Mouse (Mus musculus): ENCODE measurements at regions not wholly inside any gene's neighbourhood (a gene's known extent, or its start where the extent isn't known, plus 50 kb on each side); places are given as distances from the start of the nearest gene placed in this dataset.
A peak's percentile ranks its signal among the peaks of the same experiment; 100 is the strongest.

DNA sequence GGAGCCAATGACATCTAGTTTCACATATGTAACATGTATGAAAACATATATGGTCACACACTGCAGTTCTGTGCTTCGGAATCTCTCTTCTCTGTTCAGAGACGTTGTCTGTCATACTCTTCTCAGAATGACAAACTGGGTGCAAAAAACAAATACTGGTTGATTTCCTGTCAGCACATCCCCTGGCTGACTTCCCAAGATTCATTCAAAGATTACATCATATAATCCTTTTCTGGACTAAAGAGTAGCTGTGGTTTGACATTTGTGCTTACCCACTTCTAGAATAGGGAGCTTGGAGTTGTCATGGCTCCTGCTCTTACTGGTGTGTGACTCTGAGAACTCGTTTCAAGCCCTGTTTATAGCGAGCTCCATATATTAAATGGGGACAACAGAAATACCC, 85.8 kb upstream of the Tut7 start:
- H3K4me2 ChIP-seq (ENCODE audit: low read depth), result no peak overlapping the region
- no peak overlapping the region for H3K4me3 ChIP-seq (ENCODE audit: insufficient read depth in 1 of 2, low read depth in 2 of 2, low read length in 2 of 2)
- H3K9ac ChIP-seq (replicated peaks), result no peak overlapping the region
- DNase-seq (ENCODE audit: low read depth in 3 of 3, low spot score in 3 of 3), result no peak
- WGBS (ENCODE audit: insufficient replicate concordance), result 66% methylated on average over 4 of the region's 4 CpGs
- H3K36me3 ChIP-seq (replicated peaks; ENCODE audit: control insufficient read depth, insufficient read depth, low read depth), result no peaks in the 10 kb centered on the region
- H3K27me3 ChIP-seq (ENCODE audit: control insufficient read depth, insufficient read depth, low read length), result no peaks in the 10 kb centered on the region
- ATAC-seq (ENCODE audit: insufficient read depth), result no peak
- H3K9me3 ChIP-seq (ENCODE audit: control insufficient read depth, low read length), result no peaks in the 10 kb centered on the region
- H3K4me1 ChIP-seq (replicated peaks; ENCODE audit: control insufficient read depth in 2 of 2, insufficient read depth in 2 of 2, low read length in 1 of 2), result no peaks in the 10 kb centered on the region
- TF ChIP-seq CTCF (IDR thresholded peaks at IDR 0.05; ENCODE audit: low read depth) (no peak), EP300 (IDR thresholded peaks at IDR 0.05; ENCODE audit: low read depth) (no peak)
- H3K27ac ChIP-seq, result no peak overlapping the region

DNA sequence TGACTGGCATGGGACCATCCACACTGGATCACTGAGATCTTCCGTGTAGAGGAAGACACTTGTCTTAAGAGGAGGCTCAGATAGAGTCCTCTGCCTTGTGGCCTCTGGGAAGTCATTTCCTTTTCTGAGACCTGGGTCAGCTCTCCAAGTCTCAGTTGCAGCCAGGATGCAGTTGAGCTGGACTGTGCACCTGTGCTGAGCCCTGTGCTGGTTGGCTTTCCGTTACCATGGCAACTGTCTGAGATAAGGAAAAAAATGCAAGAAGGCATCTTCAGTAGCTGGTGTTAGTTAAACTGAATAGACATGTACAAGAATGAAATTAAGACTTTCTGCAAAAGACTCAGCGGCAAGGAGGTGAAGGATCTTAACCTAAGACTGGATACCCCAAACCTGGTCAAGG, 82.5 kb upstream of the Tut7 start:
- TF ChIP-seq CTCF (IDR thresholded peaks at IDR 0.05; ENCODE audit: low read depth), result no peak
- no peak for TF ChIP-seq EP300 (IDR thresholded peaks at IDR 0.05; ENCODE audit: low read depth)
- DNase-seq (ENCODE audit: low read depth in 3 of 3, low spot score in 3 of 3) (no peak), ATAC-seq (ENCODE audit: insufficient read depth) (no peak)
- Histone ChIP-seq H3K4me1 (replicated peaks; ENCODE audit: control insufficient read depth in 2 of 2, insufficient read depth in 2 of 2, low read length in 1 of 2) (no peaks in the 10 kb centered on the region), H3K27ac (no peak overlapping the region), H3K9ac (replicated peaks) (no peak overlapping the region), H3K36me3 (replicated peaks; ENCODE audit: control insufficient read depth, insufficient read depth, low read depth) (no peaks in the 10 kb centered on the region), H3K4me3 (ENCODE audit: insufficient read depth in 1 of 2, low read depth in 2 of 2, low read length in 2 of 2) (no peak overlapping the region), H3K4me2 (ENCODE audit: low read depth) (no peak overlapping the region), H3K9me3 (ENCODE audit: control insufficient read depth, low read length) (no peaks in the 10 kb centered on the region), H3K27me3 (ENCODE audit: control insufficient read depth, insufficient read depth, low read length) (no peaks in the 10 kb centered on the region)
- WGBS (ENCODE audit: insufficient replicate concordance), result 78% methylated on average over 3 of the region's 3 CpGs

DNA sequence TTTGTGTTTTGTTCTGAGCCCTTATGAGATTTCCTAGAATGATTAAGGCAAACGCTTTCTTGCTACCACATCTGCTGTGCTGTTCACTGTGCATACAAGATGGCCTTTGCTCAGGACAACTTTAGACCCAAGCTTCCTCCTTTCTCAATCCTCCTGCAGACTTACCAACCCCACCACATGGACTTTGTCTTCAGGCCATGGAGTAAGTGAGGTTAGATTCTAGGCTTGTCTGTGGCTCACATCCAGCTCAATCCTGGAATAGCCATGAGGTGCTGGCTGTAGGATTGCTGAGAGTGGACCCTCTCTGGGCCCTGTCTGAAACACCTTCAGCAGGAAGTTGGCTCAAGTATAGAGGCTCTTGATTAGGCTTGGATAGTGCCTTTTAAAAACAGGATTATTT, 81.5 kb upstream of the Tut7 start:
- H3K4me2 ChIP-seq (ENCODE audit: low read depth), result no peak overlapping the region
- ATAC-seq (ENCODE audit: insufficient read depth) (no peak), DNase-seq (ENCODE audit: low read depth in 3 of 3, low spot score in 3 of 3) (no peak)
- no peaks in the 10 kb centered on the region for H3K36me3 ChIP-seq (replicated peaks; ENCODE audit: control insufficient read depth, insufficient read depth, low read depth)
- TF ChIP-seq EP300 (IDR thresholded peaks at IDR 0.05; ENCODE audit: low read depth) (no peak), CTCF (IDR thresholded peaks at IDR 0.05; ENCODE audit: low read depth) (no peak)
- no peak overlapping the region for H3K4me3 ChIP-seq (ENCODE audit: insufficient read depth in 1 of 2, low read depth in 2 of 2, low read length in 2 of 2)
- H3K4me1 ChIP-seq (replicated peaks; ENCODE audit: control insufficient read depth in 2 of 2, insufficient read depth in 2 of 2, low read length in 1 of 2), result no peaks in the 10 kb centered on the region
- WGBS (ENCODE audit: insufficient replicate concordance), result 22% methylated on average over 1 of the region's 1 CpGs
- H3K9ac ChIP-seq (replicated peaks), result no peak overlapping the region
- H3K27me3 ChIP-seq (ENCODE audit: control insufficient read depth, insufficient read depth, low read length), result no peaks in the 10 kb centered on the region
- no peaks in the 10 kb centered on the region for H3K9me3 ChIP-seq (ENCODE audit: control insufficient read depth, low read length)
- no peak overlapping the region for H3K27ac ChIP-seq

GRCm38 (mm10) chr13:59899521-59899920, 76.6 kb upstream of the Tut7 start:
- H3K9ac ChIP-seq (replicated peaks), result no peak overlapping the region
- no peak for TF ChIP-seq EP300 (IDR thresholded peaks at IDR 0.05; ENCODE audit: low read depth)
- no peak for TF ChIP-seq CTCF (IDR thresholded peaks at IDR 0.05; ENCODE audit: low read depth)
- WGBS (ENCODE audit: insufficient replicate concordance), result 72% methylated on average over 7 of the region's 7 CpGs
- H3K4me1 ChIP-seq (replicated peaks; ENCODE audit: control insufficient read depth in 2 of 2, insufficient read depth in 2 of 2, low read length in 1 of 2), result peaks cover 12 to 16% of the 10 kb centered on the region in 2 experiments
- DNase-seq (ENCODE audit: low read depth in 3 of 3, low spot score in 3 of 3) (no peak), ATAC-seq (ENCODE audit: insufficient read depth) (no peak)
- H3K27me3 ChIP-seq (ENCODE audit: control insufficient read depth, insufficient read depth, low read length), result no peaks in the 10 kb centered on the region
- no peaks in the 10 kb centered on the region for H3K36me3 ChIP-seq (replicated peaks; ENCODE audit: control insufficient read depth, insufficient read depth, low read depth)
- no peak overlapping the region for H3K27ac ChIP-seq
- H3K4me2 ChIP-seq (ENCODE audit: low read depth), result no peak overlapping the region
- H3K4me3 ChIP-seq (ENCODE audit: insufficient read depth in 1 of 2, low read depth in 2 of 2, low read length in 2 of 2), result no peak overlapping the region
- H3K9me3 ChIP-seq (ENCODE audit: control insufficient read depth, low read length), result no peaks in the 10 kb centered on the region; the same call in 1 of the 2 replicates

DNA sequence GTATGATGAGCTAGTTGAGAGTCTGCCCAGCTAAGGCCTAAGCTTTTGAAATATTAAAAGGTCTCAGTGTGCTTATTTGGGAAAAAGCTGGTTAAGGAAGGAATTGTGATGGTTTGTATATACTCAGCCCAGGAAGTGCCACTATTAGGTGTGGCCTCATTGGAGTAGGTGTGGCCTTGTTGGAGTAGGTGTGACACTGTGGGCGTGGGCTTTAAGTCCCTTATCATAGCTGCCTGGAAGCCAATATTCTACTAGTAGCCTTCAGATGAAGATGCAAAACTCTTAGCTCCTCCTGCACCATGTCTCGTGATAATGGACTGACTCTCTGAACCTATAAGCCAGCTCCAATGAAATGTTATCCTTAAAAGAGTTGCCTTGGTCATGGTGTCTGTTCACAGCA, 72.8 kb upstream of the Tut7 start:
- H3K4me1 ChIP-seq (replicated peaks; ENCODE audit: control insufficient read depth in 2 of 2, insufficient read depth in 2 of 2, low read length in 1 of 2), result peaks cover 30 to 42% of the 10 kb centered on the region in 2 experiments
- no peak overlapping the region for H3K9ac ChIP-seq (replicated peaks)
- no peak overlapping the region; the same call in 1 of the 2 replicates for H3K4me2 ChIP-seq (ENCODE audit: low read depth)
- 32% methylated on average over 2 of the region's 2 CpGs for WGBS (ENCODE audit: insufficient replicate concordance)
- H3K27me3 ChIP-seq (ENCODE audit: control insufficient read depth, insufficient read depth, low read length), result no peaks in the 10 kb centered on the region
- no peak for TF ChIP-seq CTCF (IDR thresholded peaks at IDR 0.05; ENCODE audit: low read depth)
- ATAC-seq (ENCODE audit: insufficient read depth), result peak; percentile 74
- H3K27ac ChIP-seq, result no peak overlapping the region
- no peak overlapping the region for H3K4me3 ChIP-seq (ENCODE audit: insufficient read depth in 1 of 2, low read depth in 2 of 2, low read length in 2 of 2)
- no peaks in the 10 kb centered on the region; the same call in 1 of the 2 replicates for H3K9me3 ChIP-seq (ENCODE audit: control insufficient read depth, low read length)
- DNase-seq (ENCODE audit: low read depth in 3 of 3, low spot score in 3 of 3), result peak in 1 of 3 experiments; percentile 46
- H3K36me3 ChIP-seq (replicated peaks; ENCODE audit: control insufficient read depth, insufficient read depth, low read depth), result no peaks in the 10 kb centered on the region
